Mouse (Mus musculus) Patski (cell line): ENCODE results near the gene Acaca. TPM values are rescaled to one million over a fixed set of nuclear protein-coding genes. Genes with fewer than 3 reads are reported as not detected.

Source experiments
- ATAC-seq: fragments of 100-300 bp; one replicate; pipeline ENCODE4 v1.8.0; 2021
- CTCF ChIA-PET: fragments of 350-600 bp; sonication (Branson Sonifier 250); formaldehyde crosslinking; loops from one replicate; lab custom pipeline; 2022; ENCODE audit warnings: inconsistent platforms; lab: Charles Lee
- POLR2A ChIA-PET: fragments of 350-600 bp; sonication (Branson Sonifier 250); formaldehyde crosslinking; loops from one replicate; lab custom pipeline; 2022; ENCODE audit warnings: antibody characterized with exemption, inconsistent platforms; lab: Charles Lee
- DNase-seq: peaks from one replicate; pipeline ENCODE4 v3.0.0-alpha.2; 2011; ENCODE audit warnings: low read depth, low spot score
- H3K27me3 ChIP-seq: fragments of 371-371 bp; one replicate; pipeline ENCODE4 v1.5.1; 2021
- CTCF ChIP-seq: fragments of 100-300 bp; IDR thresholded peaks from one replicate; pipeline ENCODE4 v1.5.1; 2021
- in situ Hi-C: fragments of 300-500 bp; cut with MboI; formaldehyde crosslinking; loops from 3 replicates; pipeline ENCODE4 v1.11.1; 2018; ENCODE audit warnings: low pct_unique_long_range_greater_than_20kb, mixed read lengths
- polyA plus RNA-seq: library from polyadenylated mRNA; unstranded; gene quantifications from one replicate; pipeline ENCODE4 v1.2.3, GENCODE M21; 2021

Acaca gene
- polyA plus RNA-seq, 1 experiment from 2014 or later: 29.4 TPM

DNA sequence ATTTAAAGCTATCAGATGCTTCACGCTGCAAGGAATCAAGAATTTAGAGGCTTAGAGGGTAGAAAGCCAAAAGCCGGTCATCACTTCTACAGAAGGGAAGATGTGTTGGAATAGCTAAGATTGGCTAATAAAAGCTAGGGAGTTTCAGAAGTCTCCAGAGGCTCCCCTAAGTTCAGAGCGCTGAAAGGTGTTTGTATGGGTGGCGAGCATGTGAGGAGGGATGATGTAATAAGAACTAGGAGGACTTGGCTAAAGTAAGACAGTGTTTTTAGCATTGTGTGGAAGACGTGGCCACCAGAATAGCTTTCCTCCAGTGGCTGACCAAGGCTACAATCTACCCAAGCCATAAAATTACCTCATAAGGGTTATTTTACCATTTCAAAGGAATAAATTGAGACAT is 15.8 kb upstream of the Acaca start:
- POLR2A ChIA-PET: no interaction called here
- no peak for TF ChIP-seq CTCF
- no peaks in the 10 kb centered on the region for H3K27me3 ChIP-seq
- CTCF ChIA-PET: interaction anchor here (0.9 to 1.6 kb wide), 5 partner anchors 12 to 136 kb away, joined by 3 to 5 read pairs (median 3); no protein-coding TSS in a partner anchor
- DNase-seq: no peak
- ATAC-seq: no peak
- in situ Hi-C loops: no loop called here

- CTCF ChIA-PET: no interaction called here
- POLR2A ChIA-PET: no interaction called here
- TF ChIP-seq CTCF: no peak
- no peaks in the 10 kb centered on the region for H3K27me3 ChIP-seq
- in situ Hi-C loops: no loop called here
- DNase-seq (no peak), ATAC-seq (no peak)
Measured at GRCm38 (mm10) chr11:84115646-84116045, 13.8 kb upstream of the Acaca start.

- ATAC-seq (no peak), DNase-seq (no peak)
- POLR2A ChIA-PET: no interaction called here
- CTCF ChIA-PET: no interaction called here
- TF ChIP-seq CTCF: peak; percentile 65
- in situ Hi-C loops: no loop called here
- H3K27me3 ChIP-seq: no peaks in the 10 kb centered on the region
Measured at GRCm38 (mm10) chr11:84116221-84116620, 13.3 kb upstream of the Acaca start.

DNA sequence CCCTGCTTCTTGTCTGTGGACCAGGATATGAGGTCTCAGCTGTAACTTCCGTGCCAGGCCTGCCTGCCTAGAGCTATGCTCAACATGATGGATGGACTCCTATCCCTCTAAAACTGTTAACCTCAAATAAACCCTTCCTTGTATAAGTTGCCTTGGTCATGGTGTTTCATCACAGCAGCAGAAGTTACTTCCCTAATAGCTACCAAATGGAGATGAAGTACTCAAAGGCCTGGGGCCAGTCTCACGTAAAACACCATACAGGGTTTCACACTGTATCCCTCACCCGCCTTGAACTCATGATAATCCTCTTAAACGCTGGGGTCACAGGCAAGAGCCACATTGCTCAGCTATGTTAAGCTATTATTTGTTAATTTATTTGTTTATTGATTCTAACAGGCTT is 12.0 kb upstream of the Acaca start:
- ATAC-seq (no peak), DNase-seq (no peak)
- in situ Hi-C loops: no loop called here
- TF ChIP-seq CTCF: no peak
- POLR2A ChIA-PET: interaction anchor here (1.3 kb wide), 1 partner anchor 15 kb away, joined by 5 read pairs; no protein-coding TSS in a partner anchor
- no peaks in the 10 kb centered on the region for H3K27me3 ChIP-seq
- CTCF ChIA-PET: interaction anchor here (1.2 to 1.4 kb wide), 2 partner anchors 9 to 10 kb away, joined by 3 read pairs; no protein-coding TSS in a partner anchor

GRCm38 (mm10) chr11:84121051-84121956 is 8.2 kb upstream of the Acaca start:
- ATAC-seq: no peak

GRCm38 (mm10) chr11:84127977-84128376 is 1.5 kb upstream of the Acaca start:
- no peak for DNase-seq
- ChIA-PET POLR2A (interaction anchor here (0.7 kb wide), 1 partner anchor 70 kb away, joined by 3 read pairs; no protein-coding TSS in a partner anchor), CTCF (interaction anchor here (1.2 to 1.4 kb wide), 2 partner anchors 13 to 78 kb away, joined by 3 to 4 read pairs; no protein-coding TSS in a partner anchor)
- in situ Hi-C loops: no loop called here
- H3K27me3 ChIP-seq: no peaks in the 10 kb centered on the region
- no peak for TF ChIP-seq CTCF
- no peak for ATAC-seq

More at GRCm38 (mm10) chr11:84121051-84121956, 8.2 kb upstream of the Acaca start:
- no peak for DNase-seq
- in situ Hi-C loops: no loop called here
- POLR2A ChIA-PET: no interaction called here
- CTCF ChIA-PET: interaction anchor here (0.8 kb wide), 1 partner anchor 10 kb away, joined by 3 read pairs; no protein-coding TSS in a partner anchor
- no peaks in the 10 kb centered on the region for H3K27me3 ChIP-seq
- TF ChIP-seq CTCF: no peak

- DNase-seq (no peak), ATAC-seq (no peak)
- ChIA-PET POLR2A (no interaction called here), CTCF (no interaction called here)
- TF ChIP-seq CTCF: no peak
- no peaks in the 10 kb centered on the region for H3K27me3 ChIP-seq
- in situ Hi-C loops: loop anchor here (10.0 kb wide), 1 partner anchor 345 kb away; no protein-coding TSS in a partner anchor
Measured at GRCm38 (mm10) chr11:84129799-84130185, 320 bp downstream of the Acaca start.

DNA sequence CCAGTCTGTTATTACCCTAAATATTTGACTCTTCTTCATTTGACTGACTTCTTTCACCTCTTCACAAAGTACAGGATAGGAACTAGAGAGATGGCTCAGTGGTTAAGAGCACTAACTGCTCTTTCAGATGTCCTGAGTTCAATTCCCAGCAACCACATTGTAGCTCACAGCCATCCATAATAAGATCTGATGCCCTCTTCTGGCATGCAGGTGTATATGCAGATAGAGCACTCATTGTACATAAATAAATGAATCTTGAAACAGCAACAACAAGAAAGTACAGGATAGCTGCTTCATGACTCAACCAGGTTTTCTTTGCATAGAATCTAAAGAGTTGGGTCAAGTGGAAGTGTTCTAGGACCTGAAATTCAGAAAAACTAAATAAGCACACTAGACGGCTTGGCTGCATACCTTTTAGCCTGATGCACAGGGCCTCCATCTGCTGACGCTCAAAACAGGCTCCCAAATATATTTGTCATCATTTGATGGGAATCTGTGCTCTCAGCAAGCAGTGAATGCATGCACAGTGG is 4.9 kb downstream of the Acaca start:
- in situ Hi-C loops: loop anchor here (10.0 kb wide), 1 partner anchor 350 kb away; no protein-coding TSS in a partner anchor
- CTCF ChIA-PET: interaction anchor here (1.5 to 1.6 kb wide), 2 partner anchors 13 to 14 kb away, joined by 5 to 6 read pairs; no protein-coding TSS in a partner anchor

GRCm38 (mm10) chr11:84136453-84136852 is 7.0 kb downstream of the Acaca start:
- ATAC-seq (no peak), DNase-seq (no peak)
- H3K27me3 ChIP-seq: no peaks in the 10 kb centered on the region
- TF ChIP-seq CTCF: no peak
- CTCF ChIA-PET: interaction anchor here (1.2 kb wide), 1 partner anchor 173 kb away, joined by 3 read pairs; no protein-coding TSS in a partner anchor
- in situ Hi-C loops: loop anchor here (10.0 kb wide), 1 partner anchor 352 kb away; no protein-coding TSS in a partner anchor
- POLR2A ChIA-PET: interaction anchor here (0.6 kb wide), 1 partner anchor 18 kb away, joined by 10 read pairs; no protein-coding TSS in a partner anchor

More for the DNA sequence above, 4.9 kb downstream of the Acaca start:
- H3K27me3 ChIP-seq: no peaks in the 10 kb centered on the region
- DNase-seq (no peak), ATAC-seq (no peak)
- POLR2A ChIA-PET: no interaction called here
- TF ChIP-seq CTCF: peak; percentile 45

GRCm38 (mm10) chr11:84141752-84142151 is 12.3 kb downstream of the Acaca start:
- ChIA-PET POLR2A (no interaction called here), CTCF (interaction anchor here (0.7 to 1.5 kb wide), 3 partner anchors 23 to 27 kb away, joined by 3 to 8 read pairs (median 5); partner anchors contain the start of gene Gm11437)
- TF ChIP-seq CTCF: peak; percentile 69
- no peaks in the 10 kb centered on the region for H3K27me3 ChIP-seq
- DNase-seq (no peak), ATAC-seq (no peak)
- in situ Hi-C loops: loop anchor here (10.0 kb wide), 1 partner anchor 673 kb away; the partner anchor contains the start of gene Mrm1
